Mouse (Mus musculus) testis, adult 2 months (tissue): ENCODE measurements around the gene B3galnt1.

ENCODE experiments used
- CTCF ChIP-seq: fragments of 200-500 bp; IDR thresholded peaks from 2 replicates; pipeline ENCODE4 v1.5.1; 2012; ENCODE audit warnings: low read depth, mild to moderate bottlenecking, inconsistent platforms, low read length, moderate library complexity; ENCODE audit not compliant: control insufficient read depth, insufficient read depth, insufficient replicate concordance
- POLR2A ChIP-seq: fragments of 200-500 bp; IDR thresholded peaks from 2 replicates; pipeline ENCODE4 v1.6.1; 2012; ENCODE audit warnings: low read depth, mild to moderate bottlenecking, inconsistent platforms, low read length, moderate library complexity; ENCODE audit not compliant: control insufficient read depth

DNA sequence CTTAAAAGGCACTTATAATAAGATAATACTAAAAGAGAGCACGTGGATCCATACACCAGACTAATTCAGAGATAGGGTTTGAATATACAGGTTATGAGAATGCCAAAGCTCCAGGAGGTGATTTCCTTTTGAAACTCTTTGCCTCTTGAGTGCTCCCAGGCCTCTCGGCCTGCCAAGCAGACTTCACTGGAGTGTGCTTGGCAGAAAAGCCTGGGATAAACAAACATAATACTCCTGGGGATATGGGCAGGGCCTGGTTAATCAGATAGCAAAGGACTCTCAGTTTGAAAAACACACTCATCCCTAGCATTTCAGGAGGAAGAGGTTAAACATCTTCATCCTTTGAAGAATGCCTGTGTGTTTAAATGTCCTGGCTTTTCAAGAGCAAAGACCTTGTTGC is 25.4 kb upstream of the B3galnt1 start:
- TF ChIP-seq CTCF (no peak), POLR2A (no peak)
